Mouse (Mus musculus): ENCODE measurements at regions not wholly inside any gene's neighbourhood (a gene's known extent, or its start where the extent isn't known, plus 50 kb on each side); places are given as distances from the start of the nearest gene placed in this dataset.
A peak's percentile ranks its signal among the peaks of the same experiment; 100 is the strongest.

DNA sequence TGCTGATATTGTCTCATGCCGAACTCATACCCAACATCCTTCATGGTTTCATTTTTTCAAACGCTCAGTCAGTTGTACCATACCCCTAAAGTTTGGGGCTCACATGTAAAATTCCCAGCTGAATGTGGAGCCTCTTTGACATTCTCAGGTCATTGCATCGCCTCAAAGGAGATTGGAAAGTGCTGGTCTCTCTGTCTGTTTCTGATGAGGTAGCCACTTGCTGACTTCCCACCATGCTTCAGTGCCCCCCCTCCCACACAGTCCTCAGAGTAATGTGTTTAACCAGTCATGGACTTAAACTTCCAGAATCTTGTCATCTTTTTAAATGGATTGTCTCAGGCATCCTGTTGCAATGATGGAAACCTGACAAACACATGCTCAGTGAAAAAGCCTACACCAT, 220.9 kb upstream of the Cxxc4 start:
- 71% methylated on average over 3 of the region's 3 CpGs for WGBS (ENCODE audit: insufficient replicate concordance)
- TF ChIP-seq EP300 (IDR thresholded peaks at IDR 0.05; ENCODE audit: low read depth) (no peak), CTCF (IDR thresholded peaks at IDR 0.05; ENCODE audit: low read depth) (no peak)
- Histone ChIP-seq H3K36me3 (replicated peaks; ENCODE audit: insufficient read depth, low read length) (no peaks in the 10 kb centered on the region), H3K9me3 (ENCODE audit: low read length) (no peaks in the 10 kb centered on the region), H3K9ac (replicated peaks) (no peak overlapping the region), H3K4me1 (ENCODE audit: insufficient read depth) (no peaks in the 10 kb centered on the region), H3K4me2 (ENCODE audit: low read depth, low read length) (no peak overlapping the region), H3K27me3 (ENCODE audit: insufficient read depth, low read length) (no peaks in the 10 kb centered on the region), H3K4me3 (ENCODE audit: low read depth, low read length) (no peak overlapping the region), H3K27ac (ENCODE audit: low read depth) (no peak overlapping the region)
- ATAC-seq (no peak), DNase-seq (no peak)

DNA sequence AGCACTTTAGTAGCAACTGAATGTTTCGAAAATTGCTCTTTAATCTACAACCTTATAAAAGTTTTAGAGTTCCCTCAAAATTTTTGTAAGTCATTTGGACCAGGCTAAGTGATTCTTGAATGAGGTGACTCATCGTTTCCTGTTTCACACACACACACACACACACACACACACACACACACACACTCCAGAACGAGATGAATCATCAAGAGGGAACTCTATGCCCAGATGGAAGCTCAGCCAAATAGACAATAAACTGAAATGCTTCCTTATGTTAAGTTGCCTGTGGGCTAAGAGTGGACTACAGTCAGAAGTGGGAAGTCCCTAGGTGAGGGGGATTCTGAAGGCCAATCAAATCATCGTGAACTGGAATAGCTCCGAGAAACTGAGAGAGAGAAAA, 202.4 kb upstream of the Cxxc4 start:
- Histone ChIP-seq H3K36me3 (replicated peaks; ENCODE audit: insufficient read depth, low read length) (no peaks in the 10 kb centered on the region), H3K4me1 (ENCODE audit: insufficient read depth) (no peaks in the 10 kb centered on the region), H3K4me2 (ENCODE audit: low read depth, low read length) (no peak overlapping the region), H3K27me3 (ENCODE audit: insufficient read depth, low read length) (no peaks in the 10 kb centered on the region), H3K27ac (ENCODE audit: low read depth) (no peak overlapping the region), H3K9me3 (ENCODE audit: low read length) (no peaks in the 10 kb centered on the region), H3K4me3 (ENCODE audit: low read depth, low read length) (no peak overlapping the region), H3K9ac (replicated peaks) (no peak overlapping the region)
- TF ChIP-seq CTCF (IDR thresholded peaks at IDR 0.05; ENCODE audit: low read depth): no peak
- TF ChIP-seq EP300 (IDR thresholded peaks at IDR 0.05; ENCODE audit: low read depth): no peak
- WGBS (ENCODE audit: insufficient replicate concordance): 54% methylated on average over 5 of the region's 5 CpGs
- ATAC-seq (no peak), DNase-seq (no peak)

DNA sequence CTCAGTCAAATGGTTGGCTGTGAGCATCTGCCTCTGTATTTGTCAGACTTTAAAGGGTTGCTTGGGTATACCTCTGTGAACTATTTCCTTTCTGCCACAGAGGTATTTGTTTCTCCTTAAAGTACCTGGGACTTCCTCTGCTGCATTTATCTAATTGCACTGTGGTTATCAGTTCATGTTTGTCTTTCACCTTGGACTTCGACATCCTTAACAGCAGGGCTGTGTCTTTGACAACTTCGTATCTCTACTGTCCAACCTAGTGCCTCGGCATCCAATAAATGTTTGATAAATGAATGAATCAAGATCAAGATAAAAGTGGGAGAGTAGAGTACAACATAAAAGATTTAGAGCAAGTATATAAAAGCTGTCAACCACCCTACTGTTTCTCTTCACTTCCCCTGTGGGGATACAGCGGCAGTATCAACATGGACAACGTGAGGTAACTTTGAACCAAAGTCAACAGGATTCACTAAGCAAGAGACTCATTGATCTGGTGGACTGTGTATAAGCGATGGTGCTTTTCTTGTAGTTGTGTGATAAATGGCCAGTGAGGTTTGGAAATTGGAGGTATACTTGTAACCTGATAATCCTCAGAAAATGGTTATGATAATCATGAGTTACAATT, 199.9 kb upstream of the Cxxc4 start:
- H3K9ac ChIP-seq (replicated peaks): no peak overlapping the region
- H3K4me1 ChIP-seq (ENCODE audit: insufficient read depth): no peaks in the 10 kb centered on the region
- TF ChIP-seq EP300 (IDR thresholded peaks at IDR 0.05; ENCODE audit: low read depth) (no peak), CTCF (IDR thresholded peaks at IDR 0.05; ENCODE audit: low read depth) (no peak)
- H3K27ac ChIP-seq (ENCODE audit: low read depth): no peak overlapping the region
- H3K9me3 ChIP-seq (ENCODE audit: low read length): no peaks in the 10 kb centered on the region
- H3K4me2 ChIP-seq (ENCODE audit: low read depth, low read length): no peak overlapping the region
- H3K27me3 ChIP-seq (ENCODE audit: insufficient read depth, low read length): no peaks in the 10 kb centered on the region
- DNase-seq (no peak), ATAC-seq (no peak)
- H3K4me3 ChIP-seq (ENCODE audit: low read depth, low read length): no peak overlapping the region
- H3K36me3 ChIP-seq (replicated peaks; ENCODE audit: insufficient read depth, low read length): no peaks in the 10 kb centered on the region
- WGBS (ENCODE audit: insufficient replicate concordance): 69% methylated on average over 6 of the region's 6 CpGs

DNA sequence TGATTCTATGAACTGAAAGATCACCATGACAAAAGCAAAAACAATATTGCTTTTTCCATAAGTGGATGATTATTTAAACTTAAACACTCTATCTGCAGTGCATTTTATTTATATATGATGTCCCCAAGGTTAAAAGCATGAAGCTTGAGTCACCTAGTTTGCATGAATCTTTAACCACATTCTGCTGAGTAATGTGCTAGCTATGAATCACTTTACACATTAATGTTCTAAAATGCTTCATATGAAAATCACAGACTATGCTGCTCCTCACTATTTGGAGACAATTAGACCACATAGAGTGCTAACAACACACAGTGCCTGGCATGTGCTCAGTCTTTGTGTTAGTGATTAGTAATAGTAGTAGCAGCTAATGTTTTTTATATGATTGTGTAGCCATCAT, 185.6 kb upstream of the Cxxc4 start:
- Histone ChIP-seq H3K9me3 (ENCODE audit: low read length) (no peaks in the 10 kb centered on the region), H3K4me2 (ENCODE audit: low read depth, low read length) (no peak overlapping the region), H3K36me3 (replicated peaks; ENCODE audit: insufficient read depth, low read length) (no peaks in the 10 kb centered on the region), H3K9ac (replicated peaks) (no peak overlapping the region), H3K27me3 (ENCODE audit: insufficient read depth, low read length) (no peaks in the 10 kb centered on the region), H3K4me1 (ENCODE audit: insufficient read depth) (no peaks in the 10 kb centered on the region), H3K27ac (ENCODE audit: low read depth) (no peak overlapping the region), H3K4me3 (ENCODE audit: low read depth, low read length) (no peak overlapping the region)
- DNase-seq (no peak), ATAC-seq (no peak)
- TF ChIP-seq EP300 (IDR thresholded peaks at IDR 0.05; ENCODE audit: low read depth): no peak
- TF ChIP-seq CTCF (IDR thresholded peaks at IDR 0.05; ENCODE audit: low read depth): no peak

DNA sequence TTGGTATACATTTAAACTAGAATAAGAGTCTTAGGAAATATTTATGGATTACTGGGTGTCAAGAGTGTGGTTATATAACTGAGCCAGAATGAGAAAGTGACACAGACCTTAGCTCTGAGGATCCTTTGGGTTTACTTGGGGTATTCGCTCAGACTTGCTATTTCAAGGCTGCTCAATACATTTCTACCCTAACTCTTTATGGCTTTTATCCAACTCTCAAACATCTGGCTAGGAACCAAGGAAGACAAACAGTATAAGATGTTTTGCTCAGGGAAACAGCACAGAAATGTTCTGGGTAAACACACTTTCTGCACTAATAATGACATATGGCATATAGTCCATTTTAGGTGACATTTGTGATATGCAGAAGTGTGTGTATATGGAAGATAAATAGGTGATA, 153.8 kb upstream of the Cxxc4 start:
- WGBS (ENCODE audit: insufficient replicate concordance): 73% methylated on average over 1 of the region's 1 CpGs
- Histone ChIP-seq H3K9me3 (ENCODE audit: low read length) (no peaks in the 10 kb centered on the region), H3K9ac (replicated peaks) (no peak overlapping the region), H3K27ac (ENCODE audit: low read depth) (no peak overlapping the region), H3K4me3 (ENCODE audit: low read depth, low read length) (no peak overlapping the region), H3K4me1 (ENCODE audit: insufficient read depth) (no peaks in the 10 kb centered on the region), H3K27me3 (ENCODE audit: insufficient read depth, low read length) (no peaks in the 10 kb centered on the region), H3K4me2 (ENCODE audit: low read depth, low read length) (no peak overlapping the region), H3K36me3 (replicated peaks; ENCODE audit: insufficient read depth, low read length) (no peaks in the 10 kb centered on the region)
- TF ChIP-seq EP300 (IDR thresholded peaks at IDR 0.05; ENCODE audit: low read depth) (no peak), CTCF (IDR thresholded peaks at IDR 0.05; ENCODE audit: low read depth) (no peak)
- no peak for ATAC-seq
- DNase-seq: no peak

DNA sequence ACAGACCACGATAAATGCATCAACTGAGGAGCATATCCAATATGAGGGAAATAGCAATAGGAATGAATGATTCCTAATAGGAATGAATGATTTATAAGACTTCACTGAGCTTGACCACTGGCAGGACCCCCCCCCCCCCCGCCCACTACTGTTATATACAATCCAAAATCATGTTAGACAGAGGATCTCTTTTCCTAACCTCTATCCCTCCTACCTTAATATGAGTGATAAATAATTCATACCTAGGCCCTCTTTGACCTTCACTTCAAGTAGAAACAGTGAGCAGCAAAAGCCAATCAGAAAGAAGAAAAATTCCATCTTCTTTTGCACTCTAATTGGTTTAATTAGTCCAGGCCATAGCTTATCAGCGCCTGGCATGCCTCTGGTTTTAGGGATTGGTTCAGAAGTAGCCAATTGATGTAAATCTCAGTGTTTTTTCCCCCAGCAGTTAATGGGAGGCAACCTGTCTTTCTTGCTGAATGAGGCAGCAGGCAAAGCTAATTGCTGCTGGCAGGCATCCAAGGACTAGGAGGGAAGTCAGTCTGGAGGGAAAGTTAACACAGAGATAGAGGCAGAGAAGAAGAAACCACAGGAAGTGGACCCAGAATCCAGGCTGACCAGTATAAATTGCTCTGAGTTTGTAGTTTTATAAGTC, 136.7 kb upstream of the Cxxc4 start:
- no peak for ATAC-seq
- Histone ChIP-seq H3K9me3 (ENCODE audit: low read length) (no peaks in the 10 kb centered on the region), H3K4me2 (ENCODE audit: low read depth, low read length) (no peak overlapping the region), H3K36me3 (replicated peaks; ENCODE audit: insufficient read depth, low read length) (no peaks in the 10 kb centered on the region), H3K4me1 (ENCODE audit: insufficient read depth) (no peaks in the 10 kb centered on the region), H3K27me3 (ENCODE audit: insufficient read depth, low read length) (no peaks in the 10 kb centered on the region), H3K9ac (replicated peaks) (no peak overlapping the region), H3K4me3 (ENCODE audit: low read depth, low read length) (no peak overlapping the region), H3K27ac (ENCODE audit: low read depth) (no peak overlapping the region)
- no peak for TF ChIP-seq CTCF (IDR thresholded peaks at IDR 0.05; ENCODE audit: low read depth)
- TF ChIP-seq EP300 (IDR thresholded peaks at IDR 0.05; ENCODE audit: low read depth): no peak
- WGBS (ENCODE audit: insufficient replicate concordance): 65% methylated on average over 3 of the region's 3 CpGs
- DNase-seq: peak; percentile 21

All from liver, postnatal 0 days (tissue).